Mouse (Mus musculus) ZHBTc4 (cell line): ENCODE data around the gene Ube2m.

Source experiments
- DNase-seq: peaks from one replicate; pipeline ENCODE4 v3.0.0-alpha.2; 2011; ENCODE audit warnings: low read depth, low spot score

Gene Ube2m

GRCm38 (mm10) chr7:13003380-13003779 lies 34.7 kb downstream of the Ube2m start:
- DNase-seq = peak; percentile 49

- no peak for DNase-seq
Observed at GRCm38 (mm10) chr7:13001584-13001983, 36.5 kb downstream of the Ube2m start.

- no peak for DNase-seq
Observed at GRCm38 (mm10) chr7:12998851-12999250, 39.2 kb downstream of the Ube2m start, which contains the start of gene Trim28. Gene Trim28 (plus strand): TSS chr7:12999114.

- DNase-seq = no peak
Observed at GRCm38 (mm10) chr7:12998053-12998452, 40.0 kb downstream of the Ube2m start, which contains the start of gene Slc27a5. Gene Slc27a5 (minus strand): TSS chr7:12998192.

- DNase-seq = no peak
Observed at GRCm38 (mm10) chr7:12997230-12997629, 40.8 kb downstream of the Ube2m start.

GRCm38 (mm10) chr7:12995862-12996261 lies 42.2 kb downstream of the Ube2m start:
- DNase-seq = no peak

- no peak for DNase-seq
Observed at GRCm38 (mm10) chr7:12993148-12993547, 44.9 kb downstream of the Ube2m start.

- peak; percentile 78 for DNase-seq
Observed at GRCm38 (mm10) chr7:12992222-12992621, 45.9 kb downstream of the Ube2m start.

GRCm38 (mm10) chr7:12987409-12988189 lies 50.5 kb downstream of the Ube2m start:
- DNase-seq = no peak

- peak; percentile 76 for DNase-seq
Observed at GRCm38 (mm10) chr7:12986906-12987305, 51.2 kb downstream of the Ube2m start.

GRCm38 (mm10) chr7:12985724-12986123 lies 52.4 kb downstream of the Ube2m start:
- no peak for DNase-seq
